Mouse (Mus musculus) stomach, embryonic 14.5 days (tissue): ENCODE measurements around the gene Dusp8. TPM values are rescaled to one million over a fixed set of nuclear protein-coding genes. Genes with fewer than 3 reads are reported as not detected.

Experiments used
- ATAC-seq: fragments of 200-750 bp; cut with Nextera tagmentation; 2 replicates; pipeline ENCODE4 v1.8.0; 2017; ENCODE audit warnings: low read depth, moderate TSS enrichment; ENCODE audit not compliant: insufficient number of reproducible peaks, insufficient read depth, low FRiP score
- H3K27ac ChIP-seq: fragments of 300-500 bp; sonication (generic); 2 replicates; pipeline ENCODE4 v1.5.1; 2014; ENCODE audit warnings: mild to moderate bottlenecking, low read length, moderate library complexity, mixed read lengths
- H3K27me3 ChIP-seq: fragments of 300-500 bp; sonication (generic); 2 replicates; pipeline ENCODE4 v1.6.1; 2014; ENCODE audit warnings: low read length, control low read depth, mixed read lengths; ENCODE audit not compliant: control insufficient read depth, insufficient read depth
- H3K36me3 ChIP-seq: fragments of 300-500 bp; sonication (generic); 2 replicates; pipeline ENCODE4 v1.6.1; 2014; ENCODE audit warnings: mild to moderate bottlenecking, control low read depth, low read length, moderate library complexity, mixed read lengths; ENCODE audit not compliant: control insufficient read depth, insufficient read depth
- H3K4me1 ChIP-seq: fragments of 300-500 bp; sonication (generic); 2 replicates; pipeline ENCODE4 v1.6.1; 2014; ENCODE audit warnings: low read length, control low read depth, mixed read lengths; ENCODE audit not compliant: control insufficient read depth, insufficient read depth
- H3K4me2 ChIP-seq: fragments of 300-500 bp; sonication (generic); replicated peaks from 2 replicates; pipeline ENCODE4 v1.6.1; 2014; ENCODE audit warnings: low read depth, low read length, control low read depth
- H3K4me3 ChIP-seq: fragments of 300-500 bp; sonication (generic); 2 replicates; pipeline ENCODE4 v1.5.1; 2014; ENCODE audit warnings: low read depth, low read length, control low read depth
- H3K9ac ChIP-seq: fragments of 300-500 bp; sonication (generic); replicated peaks from 2 replicates; pipeline ENCODE4 v1.6.1; 2014; ENCODE audit warnings: low read depth, mild to moderate bottlenecking, control low read depth, low read length, moderate library complexity, mixed read lengths
- H3K9me3 ChIP-seq: fragments of 300-500 bp; sonication (generic); 2 replicates; pipeline ENCODE4 v1.6.1; 2016; ENCODE audit warnings: low read depth, low read length, control low read depth; ENCODE audit not compliant: control insufficient read depth
- WGBS: fragments of 180-500 bp; shearing (Covaris S2); extraction: QIAGEN DNeasy Blood & Tissue Kit; methylation state at CpG from one replicate; pipeline ENCODE4 v1.1.7; 2014; 5-methylcytosine and 5-hydroxymethylcytosine counted together
- polyA plus RNA-seq: library from polyadenylated mRNA; unstranded; fragments of >200 nt; fragmentation: Nextera tagmentation; extraction: Ambion mirVana; gene quantifications from 2 replicates; pipeline ENCODE4 v1.2.1, GENCODE M21; 2014

Gene Dusp8
- polyA plus RNA-seq, 1 experiment from 2014 or later = 5.2 TPM

DNA sequence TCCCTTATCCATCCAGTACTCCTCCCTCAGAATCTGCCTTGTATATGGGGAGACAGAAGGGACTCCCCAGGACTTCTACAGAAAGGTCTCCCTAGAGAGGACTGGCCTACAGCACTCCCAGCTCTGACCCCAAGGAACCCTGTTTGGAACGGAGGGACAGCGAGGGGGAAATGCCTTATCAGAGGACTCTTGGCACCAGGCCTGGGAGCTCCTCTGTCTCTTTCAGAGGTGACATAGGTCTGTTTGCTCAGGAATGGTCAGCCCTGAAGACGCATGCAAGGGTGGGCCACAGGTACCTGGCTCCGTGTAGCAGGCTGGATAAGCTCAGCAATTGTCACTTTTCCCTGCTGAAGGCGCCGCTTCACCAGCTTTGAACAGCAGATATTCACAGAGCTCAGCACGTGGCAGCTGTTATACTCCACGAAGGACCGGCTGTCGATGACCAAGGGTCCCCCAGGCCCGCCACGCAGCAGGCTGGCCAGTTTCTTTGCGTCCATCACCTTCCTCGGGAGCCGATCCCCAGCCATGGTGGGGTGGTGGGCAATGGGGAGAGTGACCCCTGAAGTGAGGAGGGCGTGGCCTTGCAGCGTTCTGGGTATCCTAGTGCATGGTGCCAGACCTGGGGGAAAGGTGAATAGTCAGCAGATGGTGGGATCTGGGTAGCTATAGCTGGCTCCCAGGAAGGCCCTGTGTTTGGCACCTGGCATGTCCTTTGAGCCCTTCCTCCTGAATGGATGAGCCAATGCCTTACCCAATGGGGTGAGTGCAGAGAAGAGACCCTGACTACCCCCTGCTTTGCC is 5.8 kb downstream of the Dusp8 start:
- Histone ChIP-seq H3K9me3 (no peaks in the 10 kb centered on the region), H3K27ac (no peak overlapping the region), H3K9ac (no peak overlapping the region), H3K27me3 (peaks cover 12% of the 10 kb centered on the region), H3K36me3 (no peaks in the 10 kb centered on the region), H3K4me2 (no peak overlapping the region), H3K4me3 (no peak overlapping the region), H3K4me1 (peaks cover 8% of the 10 kb centered on the region; the same call in 1 of the 2 replicates)
- ATAC-seq = no peak
- whole genome bisulfite sequencing = 59% methylated on average over 17 of the region's 17 CpGs

DNA sequence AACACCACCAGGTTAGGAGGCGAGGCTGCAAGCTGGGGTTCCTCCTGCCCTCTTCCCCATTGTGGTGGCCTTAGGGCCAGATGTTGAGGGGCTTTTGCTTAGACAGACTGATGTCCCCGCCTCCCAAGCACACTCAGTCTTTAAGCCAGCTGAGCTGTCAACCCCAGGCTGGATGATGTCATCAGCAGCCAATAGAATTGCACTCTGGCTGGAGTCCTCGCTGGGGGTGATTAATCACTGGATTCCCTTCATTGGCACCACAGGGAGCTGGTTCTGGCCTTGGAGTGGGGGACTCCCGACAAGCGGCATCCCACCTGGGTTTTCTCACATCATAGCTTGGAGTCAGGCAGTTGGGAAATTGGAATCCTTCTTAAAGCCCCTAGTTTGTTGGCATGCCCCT is 6.8 kb downstream of the Dusp8 start:
- whole genome bisulfite sequencing = 4% methylated on average over 5 of the region's 5 CpGs

DNA sequence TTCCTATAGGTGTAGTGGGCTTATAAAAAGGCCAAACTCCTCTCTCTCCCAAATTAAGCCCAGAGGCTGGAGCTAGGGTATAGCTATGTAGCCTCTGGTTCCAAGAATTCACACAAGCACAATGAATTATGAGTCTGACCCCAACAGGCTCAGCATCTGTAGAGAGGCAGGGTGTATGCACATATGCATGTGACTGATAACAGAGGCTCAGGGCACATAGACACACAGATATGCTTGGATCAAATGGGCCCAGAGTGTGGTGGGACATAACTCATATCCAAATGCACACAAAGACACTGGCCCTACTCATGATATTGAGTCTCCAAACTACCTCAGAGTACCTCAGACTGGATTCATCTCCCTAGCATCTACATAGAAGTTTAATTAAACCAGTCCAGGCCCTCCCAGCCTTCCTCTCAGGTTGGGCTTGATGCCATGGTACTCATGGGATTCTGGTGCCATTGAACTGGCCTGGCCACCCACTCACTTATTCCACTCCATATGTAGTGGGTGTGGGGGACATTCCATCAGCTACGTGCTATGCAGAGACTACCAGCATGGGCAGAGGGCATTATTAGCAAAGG is 8.5 kb downstream of the Dusp8 start:
- H3K4me3 ChIP-seq = no peak overlapping the region
- ATAC-seq = peak; percentile 53; the same call in 1 of the 2 replicates
- no peak overlapping the region for H3K27ac ChIP-seq
- peaks cover 11% of the 10 kb centered on the region for H3K27me3 ChIP-seq
- H3K36me3 ChIP-seq = no peaks in the 10 kb centered on the region
- 83% methylated on average over 1 of the region's 1 CpGs for WGBS
- H3K4me1 ChIP-seq = peaks cover 15% of the 10 kb centered on the region; the same call in 1 of the 2 replicates
- no peak overlapping the region for H3K4me2 ChIP-seq
- H3K9ac ChIP-seq = no peak overlapping the region
- H3K9me3 ChIP-seq = no peaks in the 10 kb centered on the region

More for the DNA sequence above, 6.8 kb downstream of the Dusp8 start:
- peaks cover 14% of the 10 kb centered on the region; the same call in 1 of the 2 replicates for H3K4me1 ChIP-seq
- no peak overlapping the region for H3K27ac ChIP-seq
- no peaks in the 10 kb centered on the region for H3K36me3 ChIP-seq
- H3K4me2 ChIP-seq = no peak overlapping the region
- no peak overlapping the region for H3K4me3 ChIP-seq
- no peaks in the 10 kb centered on the region for H3K9me3 ChIP-seq
- no peak overlapping the region for H3K9ac ChIP-seq
- peak; percentile 66; the same call in 1 of the 2 replicates for ATAC-seq
- peaks cover 8% of the 10 kb centered on the region for H3K27me3 ChIP-seq

DNA sequence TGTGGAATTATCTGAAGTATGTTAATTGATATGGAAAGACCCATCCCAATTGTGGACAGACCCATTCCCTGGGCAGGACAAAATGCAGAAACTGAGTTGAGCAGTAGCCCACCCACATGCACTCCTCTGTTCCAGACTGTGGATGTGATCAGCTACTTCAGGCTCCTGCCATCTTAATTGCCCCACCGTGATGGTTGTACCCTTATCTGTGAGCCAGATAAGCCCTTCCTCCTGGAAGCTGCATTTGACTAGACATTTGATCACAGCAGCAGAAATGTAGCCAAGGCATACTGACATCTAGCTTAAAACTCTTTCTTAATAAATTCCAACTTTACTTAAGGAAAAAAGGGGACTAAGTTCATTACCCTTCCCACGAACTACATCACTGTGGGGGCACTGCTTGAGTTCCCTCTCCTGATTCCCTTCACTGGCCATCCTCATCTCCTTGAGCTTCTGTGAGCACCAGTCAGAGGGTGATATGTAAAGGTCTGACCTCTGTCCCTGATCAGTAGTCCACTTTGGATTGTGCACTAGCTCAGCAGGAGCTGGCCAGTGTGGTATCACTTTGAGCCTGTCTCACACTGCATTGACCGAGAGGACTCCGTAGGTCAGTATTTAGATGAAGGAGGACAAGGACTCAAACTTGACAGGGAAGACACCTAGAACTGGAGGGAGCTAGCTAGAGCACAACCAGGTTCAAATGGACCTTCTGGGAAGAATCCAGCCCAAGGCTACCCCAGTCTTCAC is 9.3 kb downstream of the Dusp8 start:
- WGBS = 75% methylated on average over 4 of the region's 4 CpGs
- H3K36me3 ChIP-seq = no peaks in the 10 kb centered on the region
- H3K4me3 ChIP-seq = no peak overlapping the region
- no peak overlapping the region for H3K4me2 ChIP-seq
- no peak for ATAC-seq
- no peak overlapping the region for H3K9ac ChIP-seq
- H3K27me3 ChIP-seq = peaks cover 15% of the 10 kb centered on the region
- H3K27ac ChIP-seq = no peak overlapping the region
- H3K4me1 ChIP-seq = peaks cover 20% of the 10 kb centered on the region; the same call in 1 of the 2 replicates
- H3K9me3 ChIP-seq = no peaks in the 10 kb centered on the region

DNA sequence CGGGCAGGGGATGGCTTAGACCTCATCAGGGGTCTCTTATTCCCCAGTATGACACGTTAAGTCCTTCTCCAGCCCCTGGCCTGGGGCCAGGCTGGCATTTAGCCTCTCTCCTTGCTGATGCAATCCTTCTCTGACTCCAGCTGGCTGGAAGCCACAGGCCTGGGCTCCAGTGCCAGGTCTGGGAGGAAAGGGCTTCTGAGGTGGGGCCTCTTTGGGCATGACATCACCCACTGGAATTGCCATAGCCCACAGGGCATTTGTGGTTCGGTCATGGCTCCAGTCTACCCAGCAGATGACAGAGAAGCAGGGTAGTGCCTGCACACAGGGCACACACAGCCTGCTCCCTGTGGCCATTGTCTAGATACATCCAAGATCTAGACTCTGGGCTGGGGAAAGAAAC is 10.8 kb downstream of the Dusp8 start:
- Histone ChIP-seq H3K4me2 (no peak overlapping the region), H3K27me3 (peaks cover 19% of the 10 kb centered on the region), H3K4me1 (peaks cover 20% of the 10 kb centered on the region; the same call in 1 of the 2 replicates), H3K36me3 (no peaks in the 10 kb centered on the region), H3K27ac (no peak overlapping the region), H3K4me3 (no peak overlapping the region), H3K9me3 (no peaks in the 10 kb centered on the region), H3K9ac (no peak overlapping the region)
- WGBS = 54% methylated on average over 3 of the region's 3 CpGs
- ATAC-seq = no peak

DNA sequence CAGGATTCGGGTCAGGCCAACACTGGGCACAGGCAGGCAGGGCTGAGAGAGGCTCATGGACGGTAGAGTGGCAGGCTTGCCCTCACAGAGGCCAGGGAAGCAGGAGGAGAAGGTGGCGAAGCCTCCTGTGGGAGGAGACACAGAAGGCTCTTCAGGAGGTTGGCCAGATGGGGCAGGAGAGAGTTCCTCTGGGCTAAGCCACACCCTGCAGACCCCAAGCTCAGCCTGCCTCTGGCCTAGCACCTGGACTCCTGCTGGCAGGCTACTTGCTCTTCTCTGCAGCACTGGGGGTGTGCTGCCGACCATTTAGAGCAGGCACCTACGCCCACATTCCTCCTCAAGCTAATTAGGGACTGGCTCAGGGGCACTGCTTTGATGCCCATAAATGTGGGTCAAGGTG is 11.2 kb downstream of the Dusp8 start:
- Histone ChIP-seq H3K9ac (no peak overlapping the region), H3K9me3 (no peaks in the 10 kb centered on the region), H3K27me3 (peaks cover 19% of the 10 kb centered on the region), H3K4me3 (no peak overlapping the region), H3K27ac (no peak overlapping the region), H3K4me1 (peaks cover 20% of the 10 kb centered on the region; the same call in 1 of the 2 replicates), H3K4me2 (no peak overlapping the region), H3K36me3 (no peaks in the 10 kb centered on the region)
- peak; percentile 34; the same call in 1 of the 2 replicates for ATAC-seq
- 38% methylated on average over 5 of the region's 5 CpGs for WGBS

DNA sequence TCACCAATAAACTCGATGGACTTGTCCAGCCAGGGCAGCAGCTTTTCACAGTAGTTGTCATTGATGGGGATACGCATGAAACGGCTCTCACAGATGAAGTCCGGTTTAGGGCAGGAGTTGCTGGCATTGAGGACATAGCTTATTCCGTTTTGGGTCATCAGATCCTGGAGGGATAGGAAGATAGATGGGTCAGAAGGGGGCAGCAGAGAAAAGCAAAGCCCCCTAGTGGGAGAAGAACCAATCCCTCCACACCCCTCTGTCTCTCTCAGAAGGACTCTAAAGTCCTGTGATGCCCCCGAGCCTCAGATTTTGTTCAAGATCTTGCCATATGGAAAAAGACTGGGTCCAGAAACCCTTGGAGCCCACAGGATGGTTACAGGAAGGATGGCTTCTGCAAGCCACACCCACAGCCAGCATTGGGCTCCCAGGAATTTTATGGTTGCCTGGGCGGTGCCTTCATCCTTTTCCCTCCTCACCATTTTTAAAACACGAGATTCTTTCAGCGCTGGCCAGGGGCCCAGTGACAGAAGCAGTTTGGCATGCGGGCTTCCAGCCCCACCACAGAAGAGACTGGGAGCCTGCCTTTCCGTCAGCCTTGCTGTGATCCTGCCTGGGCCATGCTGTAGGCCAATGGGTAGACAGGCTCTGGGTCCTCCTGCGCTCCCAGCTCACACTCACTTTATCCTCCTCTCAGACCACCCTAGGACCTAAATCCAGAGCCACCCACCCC is 11.9 kb downstream of the Dusp8 start:
- WGBS = 33% methylated on average over 12 of the region's 12 CpGs
- no peaks in the 10 kb centered on the region for H3K36me3 ChIP-seq
- no peak overlapping the region for H3K27ac ChIP-seq
- H3K9ac ChIP-seq = no peak overlapping the region
- peaks cover 17% of the 10 kb centered on the region; the same call in 1 of the 2 replicates for H3K4me1 ChIP-seq
- no peak overlapping the region for H3K4me2 ChIP-seq
- peaks cover 22% of the 10 kb centered on the region for H3K27me3 ChIP-seq
- ATAC-seq = no peak
- no peaks in the 10 kb centered on the region for H3K9me3 ChIP-seq
- no peak overlapping the region for H3K4me3 ChIP-seq

DNA sequence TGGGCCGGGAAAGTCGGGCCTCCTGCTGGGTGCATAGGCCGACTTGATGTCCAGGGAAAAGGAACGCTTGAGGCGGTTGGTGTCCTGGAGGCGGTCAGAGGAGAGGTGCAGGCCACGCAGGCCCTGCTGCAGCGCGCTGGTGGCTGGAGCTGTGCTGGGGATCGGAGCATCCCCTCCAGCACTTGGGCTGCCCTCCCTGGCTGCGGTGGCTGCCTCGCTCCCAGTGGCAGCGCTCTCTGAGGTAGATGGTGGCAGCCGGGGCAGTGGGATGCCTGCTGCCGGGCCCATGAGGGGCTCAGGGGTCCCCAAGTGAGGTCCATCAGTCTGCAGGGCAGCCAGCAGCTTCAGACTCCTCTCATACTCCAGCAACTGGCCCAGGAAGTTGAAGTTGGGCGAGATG is 13.0 kb downstream of the Dusp8 start:
- Histone ChIP-seq H3K27ac (no peak overlapping the region), H3K4me3 (peak overlapping the region; percentile 21; the same call in 1 of the 2 replicates), H3K9me3 (no peaks in the 10 kb centered on the region), H3K4me1 (peaks cover 12% of the 10 kb centered on the region; the same call in 1 of the 2 replicates), H3K9ac (no peak overlapping the region), H3K4me2 (no peak overlapping the region; the same call in 1 of the 2 replicates), H3K36me3 (no peaks in the 10 kb centered on the region), H3K27me3 (peaks cover 22% of the 10 kb centered on the region)
- no peak for ATAC-seq
- 41% methylated on average over 12 of the region's 16 CpGs for WGBS
